Mouse (Mus musculus) heart, postnatal 14 days (tissue): ENCODE data around the gene Vasp. TPM values are rescaled to one million over a fixed set of nuclear protein-coding genes. Genes with fewer than 3 reads are reported as not detected.

Experiments used
- DNase-seq, 2 experiments: peaks; one replicate each; pipeline ENCODE4 v3.0.0; 2021 to 2022
- intact Hi-C: fragments of 180-260 bp; cut with DNase I; formaldehyde crosslinking; loops from one replicate; pipeline ENCODE4 v1.15.1; 2025
- total RNA-seq, 2 experiments: library from RNA; stranded (reverse); gene quantifications; 2 replicates each; pipeline ENCODE4 v1.2.3; 2021

Gene Vasp
- total RNA-seq, 2 experiments from 2014 or later, result 55.7 to 59.1 TPM

DNA sequence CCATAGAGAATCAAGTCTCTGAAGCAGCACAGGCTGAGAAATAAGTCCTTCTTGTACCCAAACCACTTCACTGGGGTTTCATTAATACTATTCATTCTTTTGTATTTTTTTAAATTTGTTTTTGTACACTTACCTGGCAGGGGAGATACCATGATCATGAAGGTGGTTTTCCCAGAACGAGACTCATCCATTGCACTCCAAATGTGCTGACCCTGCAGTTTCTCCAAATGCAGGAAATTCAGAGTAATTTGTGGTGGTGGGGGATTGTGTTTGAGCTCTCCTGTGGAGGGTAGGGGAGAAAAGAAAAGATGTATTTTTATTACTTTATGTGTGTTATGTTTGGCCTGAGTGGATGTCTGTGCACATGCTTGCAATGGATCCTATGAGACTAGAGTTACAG lies 29.6 kb downstream of the Vasp start:
- intact Hi-C loops, result no loop called here
- no peak for DNase-seq

DNA sequence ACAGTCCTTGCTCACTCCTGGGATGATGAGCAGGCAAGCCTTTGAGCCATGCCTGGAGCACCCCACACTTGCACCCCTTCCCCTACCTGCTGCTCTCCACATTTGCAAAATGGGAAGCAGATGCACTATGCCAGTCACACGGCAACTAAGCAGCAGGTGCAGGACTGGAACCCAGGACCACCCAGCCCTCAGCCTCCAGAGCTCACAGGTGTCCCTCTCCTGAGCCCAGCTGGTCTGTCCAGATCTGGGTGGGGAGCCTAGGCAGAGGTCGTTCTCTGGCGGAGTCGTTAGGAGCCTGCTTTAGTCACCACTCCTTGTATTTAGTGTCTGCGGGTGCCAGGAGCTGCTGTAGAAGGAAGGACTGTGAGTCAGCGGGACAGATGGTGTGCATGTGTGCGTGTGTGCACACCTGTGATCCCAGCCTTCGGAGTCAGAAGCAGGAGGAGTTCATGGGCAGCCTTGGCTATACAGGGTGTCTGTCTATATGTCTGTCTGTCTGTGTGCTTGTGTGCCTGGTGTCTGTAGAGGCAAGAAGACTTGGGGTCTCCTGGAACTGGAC lies 30.6 kb downstream of the Vasp start:
- DNase-seq, result no peak
- intact Hi-C loops, result loop anchor here (2.0 kb wide), 1 partner anchor 34 kb away; no protein-coding TSS in a partner anchor

DNA sequence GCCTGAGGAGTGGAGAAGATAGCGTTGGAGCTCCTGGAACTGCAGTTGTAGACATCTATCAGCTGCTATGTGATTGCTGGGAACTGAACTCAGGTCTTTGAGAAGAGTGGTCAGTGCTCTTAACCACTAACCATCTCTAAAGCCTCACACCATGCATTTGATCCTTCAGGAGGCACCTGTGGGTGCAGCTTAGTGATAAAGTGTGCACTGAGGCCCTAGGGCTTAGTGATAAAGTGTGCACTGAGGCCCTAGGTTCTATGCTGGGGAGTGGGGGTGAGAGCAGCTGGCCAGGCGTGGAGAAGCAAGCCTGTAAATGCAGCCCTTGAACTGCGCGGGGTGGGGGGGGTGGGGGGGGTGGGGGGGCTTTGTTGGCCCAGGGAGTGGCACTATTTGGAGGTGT lies 31.6 kb downstream of the Vasp start:
- intact Hi-C loops, result loop anchor here (1.0 to 2.0 kb wide), 3 partner anchors 35 to 103 kb away; no protein-coding TSS in a partner anchor
- DNase-seq, result no peak

DNA sequence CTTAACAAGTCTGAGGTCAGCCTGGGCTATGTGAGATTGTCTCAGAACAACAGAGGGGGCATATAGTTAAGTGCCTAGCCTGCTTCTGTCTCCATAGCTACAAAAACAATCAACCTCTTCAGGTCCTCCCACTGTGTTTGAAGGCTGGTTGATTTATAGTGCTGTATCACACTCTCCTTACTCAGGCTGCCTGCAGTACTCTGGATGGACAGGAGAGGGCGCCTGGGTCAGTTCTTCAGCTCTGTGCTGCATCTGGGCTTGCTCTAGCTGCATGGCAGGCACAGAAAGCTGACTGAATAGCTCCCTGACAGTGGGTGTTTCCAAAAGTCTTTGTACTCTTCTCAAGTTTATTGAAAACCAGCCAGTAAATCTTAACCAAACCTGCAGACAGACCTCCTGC lies 32.2 kb downstream of the Vasp start:
- DNase-seq, result peak; percentile 90 to 95
- intact Hi-C loops, result loop anchor here (1.0 to 2.0 kb wide), 2 partner anchors 42 to 103 kb away; no protein-coding TSS in a partner anchor

DNA sequence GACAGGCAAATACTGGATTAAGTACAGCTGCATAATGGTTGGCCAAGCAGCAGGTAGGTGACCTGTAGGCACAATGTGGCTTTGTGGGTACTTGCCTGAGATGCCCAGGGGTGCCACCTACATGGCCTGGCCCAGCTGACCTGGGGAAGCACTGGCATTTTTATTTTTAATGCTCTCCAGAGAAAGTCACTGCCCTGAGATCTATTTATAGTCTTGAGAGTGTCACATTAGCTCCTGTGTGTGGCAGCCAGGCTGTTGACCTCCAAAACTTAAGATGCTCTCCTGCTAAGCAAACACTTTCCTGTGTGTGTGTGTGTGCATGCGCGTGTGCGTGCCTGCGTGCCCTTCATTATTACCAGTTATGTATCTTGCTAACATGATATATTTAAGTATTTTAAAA lies 33.3 kb downstream of the Vasp start:
- no peak for DNase-seq
- intact Hi-C loops, result loop anchor here (2.0 kb wide), 1 partner anchor 104 kb away; no protein-coding TSS in a partner anchor

DNA sequence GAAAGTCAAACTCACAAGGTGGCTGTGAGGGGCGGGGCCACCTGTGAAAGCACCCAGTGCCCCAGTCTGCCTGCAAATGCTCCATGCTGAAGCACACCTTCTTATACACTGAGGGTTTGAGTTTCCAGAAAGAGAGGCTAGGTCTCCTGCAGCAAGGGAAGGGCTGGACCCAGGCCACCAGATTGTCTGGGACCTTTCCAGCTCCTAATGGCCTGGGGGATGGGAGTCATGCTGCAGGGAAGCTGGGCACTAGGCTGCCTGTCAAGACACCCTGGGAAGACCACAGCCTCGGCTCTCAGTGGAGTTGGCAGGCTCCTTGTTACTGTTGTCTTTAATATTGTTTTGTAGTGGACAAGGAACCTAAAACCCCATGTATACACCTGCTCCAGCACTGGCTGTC lies 35.2 kb downstream of the Vasp start:
- intact Hi-C loops, result no loop called here
- DNase-seq, result peak; percentile 45 to 63

DNA sequence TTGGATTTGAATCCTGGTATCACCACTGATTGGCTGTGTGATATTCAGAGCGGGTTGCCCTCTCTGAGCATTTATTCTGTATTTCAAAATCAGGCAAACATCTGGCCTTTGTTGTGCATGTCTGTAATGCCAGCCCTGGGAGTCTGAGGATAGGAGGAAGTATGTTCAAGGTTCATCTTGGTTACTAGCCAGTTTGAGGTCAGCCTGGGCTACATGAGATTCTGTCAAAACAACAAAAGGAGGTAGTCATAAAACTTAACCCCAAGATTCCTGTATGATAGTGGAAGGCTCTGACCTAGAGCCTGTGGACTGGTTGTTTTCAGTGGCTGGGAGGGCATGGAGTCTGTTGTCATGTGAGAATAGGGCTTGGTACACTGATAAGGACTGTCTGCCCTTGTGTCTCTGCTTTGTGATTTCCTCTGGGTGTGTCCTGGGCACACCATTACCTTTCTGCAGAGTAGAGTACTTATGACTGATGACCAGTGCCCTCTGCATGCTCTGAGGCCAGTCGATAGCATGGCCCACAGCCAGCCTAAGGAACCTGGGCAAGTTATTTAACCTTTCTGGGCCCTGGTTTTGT lies 36.4 kb downstream of the Vasp start:
- DNase-seq, result no peak
- intact Hi-C loops, result no loop called here

DNA sequence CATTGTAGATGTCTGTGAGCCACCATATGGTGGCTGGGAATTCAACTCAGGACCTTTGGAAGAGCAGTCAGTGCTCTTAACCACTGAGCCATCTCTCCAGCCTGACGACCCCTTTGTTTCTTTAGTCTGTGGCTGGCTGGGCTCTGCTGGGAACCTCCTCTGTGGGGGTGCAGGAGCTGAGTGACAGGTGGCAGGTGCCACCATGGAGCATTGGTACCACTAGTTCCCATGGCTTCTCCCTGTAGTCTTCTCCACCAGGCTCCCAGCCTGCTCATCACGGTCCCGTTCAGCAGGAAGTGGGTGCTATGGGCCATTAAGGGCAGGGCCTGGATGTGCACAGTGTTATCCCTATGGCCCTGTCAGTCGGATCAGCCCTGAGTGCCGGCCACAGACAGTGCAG lies 37.0 kb downstream of the Vasp start:
- intact Hi-C loops, result no loop called here

DNA sequence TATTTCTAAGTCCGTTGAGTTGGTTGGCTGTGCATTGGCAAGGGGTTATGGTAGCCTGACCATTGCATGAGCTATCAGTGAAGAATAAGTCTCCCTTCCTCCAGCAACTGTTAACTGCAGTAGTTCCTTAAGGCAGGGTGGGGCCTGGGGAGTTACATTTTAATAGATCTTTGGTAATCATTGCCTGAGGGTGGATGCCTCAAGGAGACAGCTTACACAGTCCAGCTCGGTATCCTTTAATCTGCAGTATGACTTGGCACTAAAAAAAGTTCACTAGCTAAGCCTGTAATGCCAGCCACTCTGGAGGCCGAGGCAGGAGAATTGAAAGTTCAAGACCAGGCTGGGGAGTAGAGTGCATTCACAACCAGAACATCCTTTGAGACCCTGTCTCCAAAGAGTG lies 39.8 kb downstream of the Vasp start:
- DNase-seq, result no peak
- intact Hi-C loops, result no loop called here

More for the DNA sequence above, 37.0 kb downstream of the Vasp start:
- DNase-seq, result no peak

DNA sequence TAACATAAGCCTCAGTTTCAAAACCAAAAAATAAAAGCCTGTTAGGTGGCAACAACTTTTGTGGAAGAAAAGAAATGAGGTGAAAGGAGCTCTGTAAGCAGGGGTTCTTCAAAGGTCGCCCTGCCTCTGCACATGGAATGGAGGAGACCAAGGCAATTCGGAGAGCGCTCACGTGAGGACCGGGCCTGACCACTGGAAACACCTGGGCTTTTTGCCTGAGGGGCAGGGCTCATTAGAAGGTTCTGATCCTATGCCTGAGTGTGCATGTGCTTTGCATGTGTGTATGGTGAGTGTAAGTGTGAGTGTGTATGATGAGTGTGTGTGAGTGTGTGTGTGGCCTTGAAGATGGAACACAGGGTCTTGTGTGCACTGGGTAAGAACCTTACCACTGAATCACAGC lies 40.7 kb downstream of the Vasp start:
- intact Hi-C loops, result no loop called here
- no peak for DNase-seq

DNA sequence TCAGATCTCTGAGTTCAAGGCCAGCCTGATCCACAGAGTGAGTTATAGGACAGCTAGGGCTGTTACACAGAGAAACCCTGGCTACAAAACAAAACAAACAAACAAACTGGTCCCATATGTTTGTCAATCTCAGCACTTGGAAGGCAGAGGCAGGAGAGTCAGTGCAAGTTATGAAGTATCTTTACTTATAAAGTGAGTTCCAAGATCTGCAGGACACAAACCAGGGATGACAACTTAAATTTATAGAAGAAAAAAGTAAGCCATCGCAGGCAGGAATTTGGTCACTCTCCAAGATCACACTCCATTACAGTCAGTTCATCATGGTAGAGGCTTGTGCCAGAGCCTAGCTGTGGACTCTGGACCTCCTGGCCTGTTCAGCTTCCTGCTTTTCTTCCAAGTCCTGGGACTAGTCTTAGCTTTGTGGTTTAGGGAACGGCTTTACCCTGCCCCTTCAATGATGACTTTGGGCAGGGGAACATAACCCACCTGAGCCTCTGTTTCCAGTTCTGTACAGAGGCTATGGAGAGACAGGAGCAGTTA lies 41.5 kb downstream of the Vasp start:
- no peak for DNase-seq
- intact Hi-C loops, result no loop called here

DNA sequence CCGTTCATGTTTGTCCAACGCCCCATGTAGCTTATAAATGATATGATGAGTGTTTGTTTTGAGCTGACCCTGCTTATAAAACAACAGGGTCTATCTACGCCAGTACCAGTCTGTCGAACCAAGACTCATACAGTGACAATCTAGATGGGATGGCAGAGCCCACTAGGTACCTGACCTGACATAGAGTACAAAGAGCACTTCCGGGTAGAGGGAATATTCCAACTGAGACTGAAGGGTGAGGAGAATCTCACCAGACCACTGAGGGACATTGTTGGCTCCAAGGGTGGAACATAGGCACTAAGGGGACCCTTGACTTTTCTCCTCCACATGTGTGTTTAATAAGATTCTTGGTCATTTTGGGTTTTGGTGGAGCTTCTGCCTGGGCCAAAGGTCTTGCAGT lies 42.2 kb downstream of the Vasp start:
- no peak for DNase-seq
- intact Hi-C loops, result no loop called here

DNA sequence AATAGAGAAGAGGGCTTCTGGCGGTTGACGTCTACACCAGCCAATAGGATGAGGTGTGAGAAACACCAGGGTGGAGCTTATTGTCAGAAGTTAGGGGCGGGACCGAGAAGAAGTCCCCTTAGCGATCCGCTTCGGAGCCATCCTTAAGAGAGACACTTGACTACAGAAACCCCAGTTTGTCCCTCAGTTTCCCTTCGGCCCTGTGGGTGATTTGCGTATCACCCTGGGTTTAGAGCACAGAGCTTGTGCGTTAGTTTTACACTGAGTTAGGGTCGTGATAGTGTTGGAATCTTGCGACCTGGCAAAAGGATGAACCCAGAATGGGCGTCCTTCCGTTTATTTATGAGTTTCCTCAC lies 42.8 kb downstream of the Vasp start:
- no peak for DNase-seq
- intact Hi-C loops, result no loop called here

DNA sequence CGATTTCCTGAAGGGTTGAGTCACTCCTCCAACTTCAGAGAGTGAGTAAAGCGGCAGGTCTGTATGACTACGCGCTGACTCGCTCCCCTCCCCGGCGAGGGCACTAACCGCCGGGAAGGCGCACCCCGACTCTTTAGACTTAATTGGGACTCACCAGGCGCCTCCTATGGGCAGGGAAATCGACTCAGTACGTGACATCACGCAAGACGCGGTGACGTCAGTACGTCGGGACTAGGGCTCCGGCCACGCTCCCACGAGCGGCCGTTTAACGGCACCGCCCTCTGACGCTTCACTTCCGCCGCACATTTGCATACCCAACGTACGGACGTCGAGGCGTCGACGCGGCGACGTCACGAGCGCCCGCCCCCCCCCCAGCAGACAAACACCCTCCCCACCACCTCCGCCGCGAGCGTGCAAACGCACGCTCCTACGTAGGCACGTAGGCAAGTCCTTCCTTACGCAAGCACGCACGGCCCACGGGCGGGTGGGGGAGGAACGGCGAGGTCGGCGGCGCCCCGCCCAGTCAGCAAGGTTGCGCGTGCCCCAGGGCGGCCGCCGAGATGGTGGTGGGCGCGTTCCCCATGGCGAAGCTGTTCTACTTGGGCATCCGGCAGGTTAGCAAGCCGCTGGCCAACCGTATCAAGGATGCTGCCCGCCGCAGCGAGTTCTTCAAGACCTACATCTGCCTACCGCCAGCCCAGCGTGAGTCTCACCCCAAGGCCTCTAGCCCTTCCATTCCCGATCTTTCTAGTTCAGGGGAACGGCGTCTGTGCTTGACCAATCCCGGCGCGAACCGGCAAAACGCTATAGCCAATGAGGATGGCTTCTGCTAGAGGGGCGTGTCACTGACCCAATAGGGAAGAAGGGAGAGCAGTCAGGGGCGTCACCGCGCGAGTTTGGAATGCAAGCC lies 43.5 kb downstream of the Vasp start, which contains the start of gene Opa3:
Gene Opa3 (plus strand): TSS at position 452 of the 910 bp plus-strand sequence.
- DNase-seq, result peak; percentile 98 to 99
- intact Hi-C loops, result no loop called here

DNA sequence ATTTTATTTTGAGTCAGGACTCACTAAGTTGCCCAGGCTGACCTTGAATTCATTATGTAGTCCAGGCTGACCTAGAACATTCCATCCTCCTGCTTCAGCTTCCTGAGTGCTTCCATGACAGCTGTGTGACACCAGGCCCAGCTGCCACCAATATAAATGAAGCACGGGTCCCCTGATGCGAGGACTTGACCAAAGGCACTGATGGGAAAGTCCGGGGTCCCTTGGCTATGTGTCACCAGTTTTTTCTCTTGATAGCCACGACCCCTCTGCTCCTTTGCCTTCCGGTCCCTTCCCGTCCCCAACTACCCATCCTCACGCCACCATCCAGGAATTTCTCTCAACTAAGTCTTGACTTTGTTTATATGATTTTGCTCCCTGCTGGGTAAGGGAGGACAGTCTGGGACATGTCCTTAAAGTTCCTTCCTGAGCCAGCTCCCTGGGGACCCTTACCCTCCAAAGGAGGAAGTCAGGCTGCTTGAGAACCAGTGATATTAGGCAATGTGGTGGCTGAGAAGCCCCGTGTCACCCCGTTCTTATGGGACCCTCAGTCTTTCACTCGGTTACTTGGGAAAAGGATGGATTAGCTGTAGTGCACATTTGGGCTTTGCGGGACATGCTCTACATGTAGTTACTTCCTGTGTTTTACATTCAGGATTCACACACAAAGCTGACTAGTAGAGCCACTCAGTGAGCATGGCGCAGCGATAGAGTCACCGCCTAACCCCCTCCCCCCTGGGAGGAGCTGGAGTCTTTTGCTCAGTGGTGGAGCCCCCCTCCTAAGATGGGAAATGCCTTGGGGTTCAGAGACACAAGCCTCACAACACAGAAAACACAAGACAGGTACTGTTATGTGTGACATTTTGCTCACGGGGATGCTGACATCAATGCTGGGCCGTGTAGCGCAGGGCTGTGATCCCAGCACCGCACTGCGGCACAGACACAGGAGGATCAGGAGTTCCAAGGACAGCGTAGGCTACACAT lies 44.5 kb downstream of the Vasp start:
- intact Hi-C loops, result no loop called here
- peak; percentile 40 to 49 for DNase-seq

DNA sequence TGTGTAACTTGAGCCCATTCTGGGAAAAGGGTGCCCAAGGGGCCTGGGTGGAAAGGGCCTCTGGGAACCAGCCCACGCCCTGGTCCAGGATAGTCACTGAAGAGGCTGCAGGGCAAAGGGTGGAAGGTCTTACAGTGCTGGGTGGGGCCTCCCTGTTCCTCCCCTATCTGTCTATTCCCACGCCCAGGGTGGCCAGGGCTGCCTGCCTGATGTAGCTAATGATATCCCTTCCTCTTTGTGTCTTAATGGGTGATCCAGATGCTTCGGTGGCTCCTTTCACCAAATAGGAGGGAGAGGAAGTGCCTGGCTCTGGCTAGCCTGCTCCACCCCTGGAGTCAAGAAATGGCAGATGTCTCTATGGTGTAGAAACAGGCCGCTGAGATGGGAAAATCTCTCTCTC lies 46.7 kb downstream of the Vasp start:
- intact Hi-C loops, result no loop called here
- no peak for DNase-seq

DNA sequence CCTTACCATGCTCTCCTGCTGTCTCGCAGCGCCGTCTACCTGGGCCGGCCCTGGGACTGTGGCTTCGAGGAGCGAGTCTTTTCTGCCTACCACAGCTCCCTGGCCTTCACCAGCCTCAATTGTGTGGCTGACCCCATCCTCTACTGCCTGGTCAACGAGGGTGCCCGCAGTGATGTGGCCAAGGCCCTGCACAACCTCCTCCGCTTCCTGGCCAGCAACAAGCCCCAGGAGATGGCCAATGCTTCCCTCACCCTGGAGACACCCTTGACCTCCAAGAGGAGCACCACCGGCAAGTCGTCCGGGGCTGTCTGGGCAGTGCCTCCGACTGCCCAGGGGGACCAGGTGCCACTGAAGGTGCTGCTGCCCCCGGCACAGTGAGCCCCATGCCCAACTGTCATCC lies 48.7 kb downstream of the Vasp start:
- intact Hi-C loops, result no loop called here
- DNase-seq, result no peak

DNA sequence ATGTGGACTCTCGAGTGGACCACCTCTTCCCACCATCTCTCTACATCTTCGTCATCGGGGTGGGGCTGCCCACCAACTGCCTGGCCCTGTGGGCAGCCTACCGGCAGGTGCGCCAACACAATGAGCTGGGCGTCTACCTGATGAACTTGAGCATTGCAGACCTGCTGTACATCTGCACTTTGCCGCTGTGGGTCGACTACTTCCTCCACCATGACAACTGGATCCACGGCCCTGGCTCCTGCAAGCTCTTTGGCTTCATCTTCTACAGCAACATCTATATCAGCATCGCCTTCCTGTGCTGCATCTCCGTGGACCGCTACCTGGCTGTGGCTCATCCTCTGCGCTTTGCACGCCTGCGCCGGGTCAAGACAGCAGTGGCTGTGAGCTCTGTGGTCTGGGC lies 49.4 kb downstream of the Vasp start:
- intact Hi-C loops, result no loop called here
- no peak for DNase-seq

DNA sequence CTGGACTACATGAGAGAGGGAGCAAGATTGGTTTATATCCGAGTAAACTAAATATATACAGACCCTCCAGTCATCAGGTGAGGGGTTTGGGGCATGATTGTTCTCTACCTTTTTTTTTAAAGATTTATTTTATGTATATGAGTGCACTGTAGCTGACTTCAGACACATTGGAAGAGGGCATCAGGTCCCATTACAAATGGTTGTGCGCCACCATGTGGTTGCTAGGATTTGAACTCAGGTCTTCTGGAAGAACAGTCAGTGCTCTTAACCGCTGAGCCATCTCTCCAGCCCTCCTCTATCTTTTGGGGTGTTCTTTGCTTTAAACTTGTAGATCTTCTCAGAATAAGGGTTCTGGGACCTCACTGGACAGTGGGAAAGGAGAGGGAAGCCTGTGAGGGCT lies 51.6 kb downstream of the Vasp start:
- no peak for DNase-seq
- intact Hi-C loops, result no loop called here

DNA sequence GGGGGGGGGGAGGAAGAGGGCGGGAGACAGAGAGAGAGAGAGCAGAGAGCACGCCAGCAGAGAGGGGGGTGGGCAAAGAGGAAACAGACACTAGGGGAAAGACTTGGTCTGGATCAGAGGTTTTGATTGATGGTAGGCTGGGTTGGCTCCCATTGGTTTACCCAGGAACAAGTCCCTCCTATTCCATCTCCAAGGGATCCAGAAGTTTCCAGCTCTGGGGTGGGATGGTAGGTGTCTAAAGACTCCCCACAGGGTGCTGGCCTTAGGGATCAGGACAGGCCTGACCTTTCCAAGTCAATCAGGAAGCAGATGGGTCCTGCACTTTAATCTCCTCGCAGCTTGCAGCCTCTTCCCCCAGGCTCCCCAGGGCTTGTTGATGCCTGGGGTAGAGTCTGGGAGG lies 53.7 kb downstream of the Vasp start:
- no peak for DNase-seq
- intact Hi-C loops, result no loop called here
